Mouse (Mus musculus): ENCODE measurements around the gene Mier3. TPM values are rescaled to one million over a fixed set of nuclear protein-coding genes. Genes with fewer than 3 reads are reported as not detected.
A peak's percentile ranks its signal among the peaks of the same experiment; 100 is the strongest.

The Mier3 gene
- total RNA-seq, 1 experiment = 16.5 TPM

DNA sequence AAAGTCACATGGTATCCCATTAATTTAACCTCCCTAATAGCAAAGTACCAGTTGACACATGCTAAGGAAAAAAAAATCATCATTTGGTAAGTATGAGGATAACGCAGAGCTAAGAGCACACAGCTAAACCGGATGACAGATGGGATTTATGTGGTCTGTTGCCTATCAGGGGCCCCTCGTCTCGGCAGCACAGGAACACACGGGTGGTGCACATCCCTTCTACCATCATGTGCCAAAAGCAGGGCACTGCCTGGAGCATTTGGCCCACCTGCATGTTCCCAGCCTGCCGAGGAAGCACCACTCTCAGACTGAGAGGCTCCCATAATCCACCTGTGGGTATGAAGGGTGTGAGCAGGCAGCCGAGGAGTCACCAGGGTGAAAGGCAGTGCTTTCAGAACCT, 64.4 kb downstream of the Mier3 start:
- Histone ChIP-seq H3K36me3 (ENCODE audit: control insufficient read depth, insufficient read depth, low read length, poor library complexity, severe bottlenecking) (peaks cover 9% of the 10 kb centered on the region; the same call in 1 of the 2 replicates), H3K9me3 (ENCODE audit: control insufficient read depth, insufficient read depth, low read depth, low read length) (no peaks in the 10 kb centered on the region), H3K4me3 (ENCODE audit: insufficient read depth in 1 of 2, low read depth in 1 of 2, low read length in 2 of 2, poor library complexity in 1 of 2, severe bottlenecking in 1 of 2) (no peak overlapping the region), H3K4me1 (ENCODE audit: control insufficient read depth in 2 of 2, insufficient read depth in 2 of 2, low read length in 2 of 2, poor library complexity in 1 of 2) (peaks cover 0 to 5% of the 10 kb centered on the region in 2 experiments; a peak in 1 of 4 replicates), H3K27ac (ENCODE audit: insufficient read depth, low read depth, low read length, poor library complexity, severe bottlenecking) (no peak overlapping the region), H3K9ac (ENCODE audit: insufficient read depth, low read depth, low read length, poor library complexity, severe bottlenecking) (no peak overlapping the region)
- in situ Hi-C loops (cut with MboI; ENCODE audit: low sequenced_read_pairs in 2 of 2, unreplicated experiment in 2 of 2) = loop anchor here in 1 of 2 experiments (25.0 kb wide), 1 partner anchor 208 kb away; the partner anchor contains the start of gene Gm49496
- TF ChIP-seq ZC3H11A (IDR thresholded peaks at IDR 0.05; ENCODE audit: borderline replicate concordance, low read depth, low read length) = no peak
- TF ChIP-seq CHD2 (IDR thresholded peaks at IDR 0.05; ENCODE audit: low read depth, low read length) = no peak
- no peak for TF ChIP-seq ZNF384 (IDR thresholded peaks at IDR 0.05; ENCODE audit: low read depth, low read length)
- TF ChIP-seq HCFC1 (IDR thresholded peaks at IDR 0.05; ENCODE audit: borderline replicate concordance, insufficient read depth, low read length) = no peak
- TF ChIP-seq MAFK (IDR thresholded peaks at IDR 0.05; ENCODE audit: insufficient read depth, low read depth, low read length) = no peak
- DNase-seq (ENCODE audit: low read depth, low spot score) = no peak

DNA sequence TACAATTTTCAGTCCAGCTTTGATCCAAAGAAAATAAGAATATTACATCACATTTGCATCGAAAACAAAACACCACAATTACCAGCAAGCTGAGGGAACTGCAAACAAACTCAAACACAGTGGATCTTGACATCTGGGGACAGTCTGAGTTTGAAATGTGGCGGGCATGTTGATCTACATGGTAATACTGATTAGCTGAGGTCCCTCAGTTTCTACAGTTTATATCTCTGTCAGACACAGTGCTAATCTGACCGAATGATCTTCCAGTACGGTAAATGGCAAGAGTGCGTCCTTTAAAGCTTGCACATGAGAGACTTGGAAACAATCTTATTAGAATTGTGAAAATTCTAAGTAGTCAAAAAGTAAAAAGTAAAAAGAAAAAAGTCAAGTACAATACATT, 66.1 kb downstream of the Mier3 start:
- in situ Hi-C loops (cut with MboI; ENCODE audit: low sequenced_read_pairs in 2 of 2, unreplicated experiment in 2 of 2) = loop anchor here in 1 of 2 experiments (25.0 kb wide), 1 partner anchor 210 kb away; the partner anchor contains the start of gene Gm49496
- H3K4me1 ChIP-seq (ENCODE audit: control insufficient read depth in 2 of 2, insufficient read depth in 2 of 2, low read length in 2 of 2, poor library complexity in 1 of 2) = peaks cover 0 to 5% of the 10 kb centered on the region in 2 experiments; a peak in 1 of 4 replicates
- peaks cover 11% of the 10 kb centered on the region; the same call in 1 of the 2 replicates for H3K36me3 ChIP-seq (ENCODE audit: control insufficient read depth, insufficient read depth, low read length, poor library complexity, severe bottlenecking)
- no peak overlapping the region for H3K9ac ChIP-seq (ENCODE audit: insufficient read depth, low read depth, low read length, poor library complexity, severe bottlenecking)
- TF ChIP-seq HCFC1 (IDR thresholded peaks at IDR 0.05; ENCODE audit: borderline replicate concordance, insufficient read depth, low read length) (no peak), ZNF384 (IDR thresholded peaks at IDR 0.05; ENCODE audit: low read depth, low read length) (no peak), MAFK (IDR thresholded peaks at IDR 0.05; ENCODE audit: insufficient read depth, low read depth, low read length) (no peak), CHD2 (IDR thresholded peaks at IDR 0.05; ENCODE audit: low read depth, low read length) (no peak), ZC3H11A (IDR thresholded peaks at IDR 0.05; ENCODE audit: borderline replicate concordance, low read depth, low read length) (no peak)
- H3K27ac ChIP-seq (ENCODE audit: insufficient read depth, low read depth, low read length, poor library complexity, severe bottlenecking) = no peak overlapping the region
- no peak for DNase-seq (ENCODE audit: low read depth, low spot score)
- no peak overlapping the region for H3K4me3 ChIP-seq (ENCODE audit: insufficient read depth in 1 of 2, low read depth in 1 of 2, low read length in 2 of 2, poor library complexity in 1 of 2, severe bottlenecking in 1 of 2)
- no peaks in the 10 kb centered on the region for H3K9me3 ChIP-seq (ENCODE audit: control insufficient read depth, insufficient read depth, low read depth, low read length)

DNA sequence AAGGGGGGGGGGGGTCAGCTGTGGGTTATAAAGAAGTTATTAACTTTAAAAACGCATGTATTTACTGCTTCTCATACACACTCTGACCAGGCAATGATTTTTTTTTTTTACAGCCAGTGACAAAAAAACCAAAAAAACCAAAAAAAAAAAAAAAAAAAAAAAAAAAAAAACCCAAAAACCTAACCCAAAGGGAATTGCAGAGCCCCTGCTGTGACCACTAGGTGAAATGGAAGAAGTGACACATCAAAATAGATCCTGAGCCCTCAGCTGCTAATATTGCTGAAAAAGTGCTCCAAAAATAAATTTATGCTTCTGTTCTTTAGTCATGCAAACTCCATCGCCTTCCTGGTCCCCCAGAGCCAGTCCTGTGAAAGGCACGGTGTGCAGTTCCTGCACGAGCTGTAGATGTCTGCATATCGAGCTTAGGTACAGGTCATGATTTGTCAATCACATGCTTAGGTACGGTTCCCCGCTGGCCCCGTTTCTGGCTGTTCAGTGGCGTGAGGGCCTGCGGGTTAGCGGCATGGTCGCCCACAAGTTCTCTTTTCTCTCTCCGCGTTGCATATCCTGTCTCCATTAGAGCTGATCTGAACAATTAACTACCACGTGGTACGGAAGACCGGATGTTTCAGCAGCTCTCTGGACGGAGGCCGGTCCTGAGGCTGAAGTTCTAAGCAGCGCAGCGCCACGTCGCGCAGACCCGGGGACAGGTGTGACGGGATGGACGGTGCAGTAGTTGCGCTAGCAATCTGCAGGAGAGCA, 67.7 kb downstream of the Mier3 start:
- Histone ChIP-seq H3K9ac (ENCODE audit: insufficient read depth, low read depth, low read length, poor library complexity, severe bottlenecking) (no peak overlapping the region; the same call in 1 of the 2 replicates), H3K9me3 (ENCODE audit: control insufficient read depth, insufficient read depth, low read depth, low read length) (no peaks in the 10 kb centered on the region), H3K36me3 (ENCODE audit: control insufficient read depth, insufficient read depth, low read length, poor library complexity, severe bottlenecking) (peaks cover 16% of the 10 kb centered on the region), H3K4me3 (ENCODE audit: insufficient read depth in 1 of 2, low read depth in 1 of 2, low read length in 2 of 2, poor library complexity in 1 of 2, severe bottlenecking in 1 of 2) (0 out of 4 replicates have a peak overlapping the region, but pooled peaks of 1 of the 2 experiments have one; percentile 1), H3K4me1 (ENCODE audit: control insufficient read depth in 2 of 2, insufficient read depth in 2 of 2, low read length in 2 of 2, poor library complexity in 1 of 2) (peaks cover 0 to 5% of the 10 kb centered on the region in 2 experiments; a peak in 1 of 4 replicates), H3K27ac (ENCODE audit: insufficient read depth, low read depth, low read length, poor library complexity, severe bottlenecking) (no peak overlapping the region)
- in situ Hi-C loops (cut with MboI; ENCODE audit: low sequenced_read_pairs in 2 of 2, unreplicated experiment in 2 of 2) = loop anchor here in 1 of 2 experiments (25.0 kb wide), 1 partner anchor 211 kb away; the partner anchor contains the start of gene Gm49496
- TF ChIP-seq MAFK (IDR thresholded peaks at IDR 0.05; ENCODE audit: insufficient read depth, low read depth, low read length) (no peak), HCFC1 (IDR thresholded peaks at IDR 0.05; ENCODE audit: borderline replicate concordance, insufficient read depth, low read length) (no peak), CHD2 (IDR thresholded peaks at IDR 0.05; ENCODE audit: low read depth, low read length) (no peak), ZC3H11A (IDR thresholded peaks at IDR 0.05; ENCODE audit: borderline replicate concordance, low read depth, low read length) (no peak), ZNF384 (IDR thresholded peaks at IDR 0.05; ENCODE audit: low read depth, low read length) (peak; percentile 89)
- DNase-seq (ENCODE audit: low read depth, low spot score) = no peak

DNA sequence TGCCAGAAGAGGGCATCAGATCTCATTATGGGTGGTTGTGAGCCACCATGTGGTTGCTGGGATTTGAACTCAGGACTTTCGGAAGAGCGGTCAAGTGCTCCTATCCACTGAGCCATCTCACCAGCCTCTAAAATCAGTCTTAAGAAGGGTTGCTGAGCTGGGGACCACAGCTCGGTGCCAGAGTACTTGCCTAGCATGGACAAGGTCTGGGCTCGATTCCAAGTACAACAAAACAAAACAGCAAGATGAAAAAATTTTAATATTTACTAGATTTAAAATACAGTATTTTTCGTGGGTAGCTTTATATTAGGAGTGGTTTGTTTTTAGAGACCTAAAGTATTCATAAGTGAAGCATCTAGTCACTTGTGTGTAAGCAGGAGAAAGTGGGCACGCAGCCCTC, 72.5 kb downstream of the Mier3 start:
- in situ Hi-C loops (cut with MboI; ENCODE audit: low sequenced_read_pairs in 2 of 2, unreplicated experiment in 2 of 2) = no loop called here
- Histone ChIP-seq H3K9ac (ENCODE audit: insufficient read depth, low read depth, low read length, poor library complexity, severe bottlenecking) (no peak overlapping the region), H3K4me3 (ENCODE audit: insufficient read depth in 1 of 2, low read depth in 1 of 2, low read length in 2 of 2, poor library complexity in 1 of 2, severe bottlenecking in 1 of 2) (no peak overlapping the region), H3K9me3 (ENCODE audit: control insufficient read depth, insufficient read depth, low read depth, low read length) (no peaks in the 10 kb centered on the region), H3K4me1 (ENCODE audit: control insufficient read depth in 2 of 2, insufficient read depth in 2 of 2, low read length in 2 of 2, poor library complexity in 1 of 2) (peaks cover 0 to 5% of the 10 kb centered on the region in 2 experiments; a peak in 1 of 4 replicates), H3K36me3 (ENCODE audit: control insufficient read depth, insufficient read depth, low read length, poor library complexity, severe bottlenecking) (peaks cover 56% of the 10 kb centered on the region), H3K27ac (ENCODE audit: insufficient read depth, low read depth, low read length, poor library complexity, severe bottlenecking) (no peak overlapping the region)
- DNase-seq (ENCODE audit: low read depth, low spot score) = no peak
- TF ChIP-seq ZC3H11A (IDR thresholded peaks at IDR 0.05; ENCODE audit: borderline replicate concordance, low read depth, low read length) (no peak), HCFC1 (IDR thresholded peaks at IDR 0.05; ENCODE audit: borderline replicate concordance, insufficient read depth, low read length) (no peak), MAFK (IDR thresholded peaks at IDR 0.05; ENCODE audit: insufficient read depth, low read depth, low read length) (no peak), ZNF384 (IDR thresholded peaks at IDR 0.05; ENCODE audit: low read depth, low read length) (no peak), CHD2 (IDR thresholded peaks at IDR 0.05; ENCODE audit: low read depth, low read length) (no peak)

Measured in ES-E14 (cell line).